In the genomic region with DNA sequence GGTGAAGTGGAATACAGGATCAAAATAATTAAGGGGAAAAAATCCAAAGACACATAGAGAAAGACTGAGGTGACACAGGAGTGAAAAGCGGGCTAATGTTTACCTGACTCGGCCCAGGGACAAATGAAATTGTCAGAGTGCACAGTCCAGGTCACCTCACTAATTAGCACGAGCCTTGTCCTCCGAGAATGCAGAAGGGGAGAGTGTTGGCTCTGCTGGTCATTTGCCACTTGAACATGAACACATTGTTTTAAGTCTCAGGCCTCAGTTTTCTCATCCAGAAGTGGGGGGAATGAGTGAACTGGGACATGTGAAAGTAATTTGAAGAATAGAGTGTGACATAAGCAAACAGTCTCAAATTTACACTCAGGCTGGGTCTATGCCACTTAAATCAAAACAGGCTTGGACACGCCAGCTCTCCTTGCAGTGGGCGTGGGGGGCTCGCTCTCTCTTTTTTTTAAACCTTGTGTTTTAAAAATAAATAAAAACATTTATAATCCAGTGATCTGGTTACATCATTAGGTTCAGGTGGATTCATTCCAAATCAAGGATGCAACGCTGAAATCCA, we compare ENCODE assay signal across 16 mouse cellular contexts. TPM values are rescaled to one million over a fixed set of nuclear protein-coding genes. Genes with fewer than 3 reads are reported as not detected.
DNase-seq lines count a peak whose midpoint lies in the region; ATAC-seq lines count a peak whose summit lies in the region.
"Had no signal": no experiment of that assay in that cellular context is flagged by ENCODE, and none has a peak within 500 bp of the region (broad histone marks: within the 10 kb centered on the region; RNA-seq: fewer than 3 reads in every experiment).

No protein-coding gene starts in this region.

- no peaks in the 10 kb centered on the region for H3K27me3 ChIP-seq in liver, embryonic 11.5 days (replicated peaks; ENCODE audit: control insufficient read depth, insufficient read depth, low read length)
- H3K27me3 ChIP-seq: forebrain, embryonic 12.5 days; midbrain, embryonic 13.5 days had no signal

- peak; percentile 68 for DNase-seq in kidney, adult 18-20 months
- no peak for DNase-seq in kidney, postnatal 10 days
- DNase-seq in kidney, adult 8-10 months, result peak; percentile 71 to 83
- DNase-seq in liver, embryonic 11.5 days (ENCODE audit: low spot score), result no peak
- no peak for DNase-seq in left cerebral cortex, adult 9 months (ENCODE audit: low spot score in 2 of 2)
- DNase-seq in urinary bladder, postnatal 10 days (ENCODE audit: low spot score), result no peak
- no peak for DNase-seq in urinary bladder, postnatal 25 days (ENCODE audit: low spot score)
- DNase-seq: cerebellum, postnatal 25 days; heart, adult 11 months; lung, adult 18-20 months; lung, postnatal 36 days had no signal

- H3K27ac ChIP-seq in liver, embryonic 11.5 days (ENCODE audit: low read depth, low read length), result no peak overlapping the region
- H3K27ac ChIP-seq: forebrain, embryonic 12.5 days; hindbrain, embryonic 14.5 days; left cerebral cortex, adult 2 months; midbrain, embryonic 13.5 days had no signal

- H3K36me3 ChIP-seq in liver, embryonic 11.5 days (ENCODE audit: control insufficient read depth, insufficient read depth, low read length), result no peaks in the 10 kb centered on the region
- H3K36me3 ChIP-seq: forebrain, embryonic 12.5 days; midbrain, embryonic 13.5 days had no signal

- H3K4me2 ChIP-seq in liver, embryonic 11.5 days, result no peak overlapping the region; the same call in 1 of the 2 replicates
- H3K4me2 ChIP-seq: forebrain, embryonic 12.5 days; hindbrain, embryonic 14.5 days; midbrain, embryonic 13.5 days had no signal

- no peaks in the 10 kb centered on the region for H3K9me3 ChIP-seq in liver, embryonic 11.5 days (ENCODE audit: control insufficient read depth, low read length)
- H3K9me3 ChIP-seq: forebrain, embryonic 12.5 days; midbrain, embryonic 13.5 days had no signal

- H3K9ac ChIP-seq in liver, embryonic 11.5 days (ENCODE audit: low read depth, low read length), result no peak overlapping the region
- H3K9ac ChIP-seq: forebrain, embryonic 12.5 days; hindbrain, embryonic 14.5 days; midbrain, embryonic 13.5 days had no signal

- H3K4me1 ChIP-seq in liver, embryonic 11.5 days (replicated peaks; ENCODE audit: control insufficient read depth, insufficient read depth, low read length), result peaks cover 4% of the 10 kb centered on the region; the same call in 1 of the 2 replicates
- H3K4me1 ChIP-seq: forebrain, embryonic 12.5 days; midbrain, embryonic 13.5 days had no signal

- H3K4me3 ChIP-seq in liver, embryonic 11.5 days (ENCODE audit: low read depth, low read length), result no peak overlapping the region
- H3K4me3 ChIP-seq: forebrain, embryonic 12.5 days; left cerebral cortex, adult 2 months; midbrain, embryonic 13.5 days; myocyte had no signal

- 59% methylated on average over 8 of the region's 8 CpGs for WGBS in liver, embryonic 11.5 days

- ATAC-seq in liver, embryonic 11.5 days (replicated peaks; ENCODE audit: low FRiP score), result 0 out of 2 replicates have a peak, but pooled peaks have one; percentile 27
- ATAC-seq: midbrain, embryonic 13.5 days had no signal

RNA-seq across cellular contexts. Expression of gene Fzd4, which starts 19.6 kb away (rescaled TPM):
- 7.8 and 8.3 TPM in 2 replicates for polyA plus RNA-seq in liver, embryonic 11.5 days (2014; fragmentation: Nextera tagmentation; extraction: Ambion mirVana)

RNA-seq across cellular contexts. Expression of gene Tmem135, which starts 19.8 kb away (rescaled TPM):
- polyA plus RNA-seq in liver, embryonic 11.5 days (2014; fragmentation: Nextera tagmentation; extraction: Ambion mirVana), result 27.0 and 28.9 TPM in 2 replicates

Comparison
In these comparisons a context has a peak if more than half of its experiments do, and no peak if none do; other contexts are left out.
1. DNase-seq: peak in kidney, adult 18-20 months (single experiment) and kidney, adult 8-10 months (2 of 2); none in kidney, postnatal 10 days (single experiment), liver, embryonic 11.5 days (single experiment), left cerebral cortex, adult 9 months (0 of 2), urinary bladder, postnatal 10 days (single experiment) and urinary bladder, postnatal 25 days (single experiment).